Mouse (Mus musculus): ENCODE measurements around the gene Lamb3.

The Lamb3 gene

DNA sequence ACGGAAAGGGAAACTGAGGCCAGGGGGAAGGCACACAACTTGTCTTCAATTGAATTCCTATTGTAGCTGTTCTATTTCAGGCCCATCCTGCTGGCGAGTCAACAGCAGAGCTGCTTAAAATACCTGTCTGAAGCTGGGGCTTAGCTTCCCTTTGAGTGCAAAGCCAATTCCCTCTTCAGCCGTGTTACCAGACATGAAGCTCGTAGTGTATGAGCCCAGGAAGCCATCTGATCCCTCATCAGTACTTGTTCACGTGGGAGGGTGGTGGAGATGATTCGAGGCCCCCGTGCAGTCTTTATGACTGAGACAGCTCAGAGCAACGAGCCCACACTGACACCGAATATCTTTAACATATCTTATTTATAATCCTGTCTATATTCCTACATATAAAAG, 108.9 kb downstream of the Lamb3 start:
- no peak for DNase-seq (ENCODE audit: low spot score)

- peak; percentile 70 for DNase-seq (ENCODE audit: low spot score)
These were observed 109.7 kb downstream of the Lamb3 start for GRCm38 (mm10) chr1:193317159-193317559.

- DNase-seq (ENCODE audit: low spot score), result no peak
These were observed 112.2 kb downstream of the Lamb3 start for GRCm38 (mm10) chr1:193319721-193320120.

DNA sequence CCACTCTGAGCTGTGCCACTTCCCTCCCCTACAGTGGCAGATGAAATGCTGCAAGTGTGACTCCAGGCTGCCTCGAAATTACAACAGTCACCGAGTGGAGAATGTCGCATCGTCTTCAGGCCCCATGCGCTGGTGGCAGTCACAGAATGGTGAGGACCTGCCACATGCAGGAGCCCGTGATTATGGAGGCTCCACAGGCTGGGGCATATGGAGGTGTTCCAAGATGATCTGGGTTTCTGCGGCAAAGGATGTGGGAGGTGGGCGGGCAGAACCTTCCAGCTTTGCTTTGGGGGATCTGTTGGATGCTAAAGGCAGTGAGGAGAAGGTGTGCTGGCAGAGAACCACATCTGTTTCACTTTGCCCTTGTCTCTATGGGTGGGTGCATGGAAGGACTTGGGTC, 112.9 kb downstream of the Lamb3 start:
- DNase-seq (ENCODE audit: low spot score), result no peak

DNA sequence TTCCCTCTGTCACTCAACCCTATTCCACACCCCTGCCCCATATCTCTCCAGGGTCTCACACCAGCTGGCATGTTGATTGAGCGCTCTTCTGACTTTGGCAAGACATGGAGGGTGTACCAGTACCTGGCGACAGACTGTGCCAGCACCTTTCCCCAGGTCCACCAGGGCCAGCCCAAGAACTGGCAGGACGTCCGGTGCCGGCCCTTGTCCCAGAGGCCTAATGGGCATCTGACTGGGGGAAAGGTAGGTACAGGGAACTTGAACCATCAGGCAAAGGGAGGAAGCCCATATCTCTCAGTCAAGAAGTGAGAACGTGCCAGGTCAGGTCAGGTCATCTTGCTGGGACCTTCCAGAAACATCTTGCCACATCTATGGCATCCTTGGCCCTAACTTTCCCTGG, 116.2 kb downstream of the Lamb3 start:
- DNase-seq (ENCODE audit: low spot score), result no peak

- peak; percentile 55 for DNase-seq (ENCODE audit: low spot score)
These were observed 116.7 kb downstream of the Lamb3 start for GRCm38 (mm10) chr1:193324224-193324623.

- DNase-seq (ENCODE audit: low spot score), result no peak
These were observed 118.4 kb downstream of the Lamb3 start for GRCm38 (mm10) chr1:193325891-193326290.

DNA sequence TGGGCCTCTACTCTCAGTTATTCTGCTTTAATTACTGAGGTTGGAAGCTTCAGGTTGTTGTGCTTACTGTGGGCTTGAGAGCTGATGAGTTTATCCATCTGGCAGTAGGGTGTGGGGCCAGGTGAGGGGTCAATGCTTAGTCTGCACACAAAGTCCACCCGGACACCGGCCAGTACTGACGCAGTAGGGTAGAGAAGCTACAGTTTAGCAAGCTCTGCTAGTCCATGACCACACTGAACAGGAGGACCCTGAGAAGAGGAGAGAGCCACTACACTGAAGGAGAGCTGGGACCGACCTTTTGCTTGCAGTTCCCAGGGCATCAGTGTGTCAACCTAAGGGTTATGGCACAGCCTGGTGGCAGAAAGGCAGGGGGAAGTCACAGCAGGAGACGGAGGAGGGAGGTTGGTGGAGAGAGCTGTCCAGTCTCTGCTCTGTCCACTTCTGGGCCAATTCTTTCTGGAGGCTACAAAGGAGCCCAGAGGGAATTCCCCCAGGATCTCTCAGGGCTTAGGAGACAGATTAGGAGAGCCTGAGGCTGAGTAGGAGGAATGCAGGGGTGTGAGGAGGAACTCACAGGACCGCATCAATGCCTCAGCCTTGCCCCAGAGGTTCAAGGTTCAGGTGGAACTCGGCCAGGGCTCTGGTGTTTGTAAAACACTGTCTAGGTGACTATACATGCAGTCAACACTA, 119.1 kb downstream of the Lamb3 start:
- no peak for DNase-seq (ENCODE audit: low spot score)

- no peak for DNase-seq (ENCODE audit: low spot score)
These were observed 119.7 kb downstream of the Lamb3 start for GRCm38 (mm10) chr1:193327216-193327615.

GRCm38 (mm10) chr1:193327686-193328085, 120.2 kb downstream of the Lamb3 start:
- DNase-seq (ENCODE audit: low spot score), result no peak

- DNase-seq (ENCODE audit: low spot score), result no peak
These were observed 122.1 kb downstream of the Lamb3 start for GRCm38 (mm10) chr1:193329557-193329956.

DNA sequence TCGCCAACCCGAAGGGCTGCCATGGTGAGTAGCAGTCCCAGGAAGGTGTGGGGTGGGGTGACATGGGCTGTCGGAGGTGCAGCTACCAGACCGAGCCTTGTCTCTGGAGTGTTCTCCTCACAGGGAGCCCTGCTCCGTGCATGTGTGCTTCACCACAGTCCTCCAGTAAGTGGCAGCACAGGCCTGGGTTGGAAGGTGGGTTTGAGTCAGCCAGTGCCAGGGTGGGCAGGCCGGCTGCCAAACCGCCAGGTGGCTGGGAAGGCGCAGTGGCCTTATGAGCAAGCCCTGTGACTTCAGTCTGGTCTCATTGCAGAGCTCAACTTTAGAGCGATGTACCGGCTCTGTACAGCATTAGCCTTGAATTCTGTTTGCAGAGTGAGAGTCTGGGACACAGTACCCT, 122.7 kb downstream of the Lamb3 start:
- peak; percentile 51 for DNase-seq (ENCODE audit: low spot score)

DNA sequence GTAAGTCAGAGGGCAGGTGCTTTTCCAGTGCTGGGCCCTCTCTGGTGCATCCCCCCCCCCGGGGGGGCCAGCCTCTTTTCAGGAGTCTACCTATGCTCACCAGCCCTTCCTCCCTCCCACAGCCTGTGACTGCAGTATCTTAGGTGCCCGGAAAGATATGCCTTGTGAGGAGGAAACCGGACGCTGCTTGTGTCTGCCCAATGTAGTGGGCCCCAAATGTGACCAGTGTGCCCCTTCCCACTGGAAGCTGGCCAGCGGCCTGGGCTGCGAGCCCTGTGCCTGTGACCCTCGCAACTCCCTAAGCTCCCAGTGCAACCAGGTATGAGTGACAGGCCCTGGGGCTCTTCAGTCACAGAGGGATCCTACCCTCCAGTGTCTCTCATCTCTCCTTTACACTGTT, 123.1 kb downstream of the Lamb3 start:
- DNase-seq (ENCODE audit: low spot score), result no peak

DNA sequence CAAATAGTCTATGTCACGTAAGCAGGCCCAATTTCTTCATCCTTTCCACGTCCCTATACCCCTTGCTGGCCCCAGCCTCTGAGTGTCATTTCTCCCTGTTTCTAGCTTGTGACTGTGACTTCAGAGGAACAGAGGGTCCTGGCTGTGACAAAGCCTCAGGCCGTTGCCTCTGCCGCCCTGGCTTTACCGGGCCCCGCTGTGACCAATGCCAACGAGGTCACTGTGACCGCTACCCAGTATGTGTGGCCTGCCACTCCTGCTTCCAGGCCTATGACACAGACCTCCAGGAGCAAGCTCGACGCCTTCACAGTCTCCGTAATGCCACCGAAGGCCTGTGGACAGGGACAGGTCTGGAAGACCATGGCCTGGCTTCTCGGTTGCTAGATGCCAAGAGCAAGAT, 124.5 kb downstream of the Lamb3 start:
- no peak for DNase-seq (ENCODE audit: low spot score)

- DNase-seq (ENCODE audit: low spot score), result no peak
These were observed 125.2 kb downstream of the Lamb3 start for GRCm38 (mm10) chr1:193332671-193333070.

DNA sequence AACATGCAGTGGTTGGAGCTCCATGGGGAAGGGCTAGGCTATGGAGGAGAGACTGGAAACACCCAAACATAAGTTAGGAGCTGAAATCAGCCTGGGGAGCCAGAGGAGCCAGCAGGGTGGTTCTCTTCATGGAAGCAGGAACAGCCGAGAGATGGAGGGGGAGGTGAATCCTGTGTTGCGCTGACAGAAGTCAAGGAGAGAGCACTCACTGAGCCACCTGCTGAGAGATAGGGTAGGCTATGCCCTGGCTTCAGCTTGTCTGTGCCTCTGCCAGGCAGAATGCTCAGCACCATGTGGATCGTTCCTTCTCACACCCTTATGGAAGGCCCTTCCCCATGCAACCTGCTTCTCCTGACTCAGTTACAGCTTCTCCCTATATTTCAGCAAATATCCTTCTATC, 126.3 kb downstream of the Lamb3 start:
- DNase-seq (ENCODE audit: low spot score), result no peak

DNA sequence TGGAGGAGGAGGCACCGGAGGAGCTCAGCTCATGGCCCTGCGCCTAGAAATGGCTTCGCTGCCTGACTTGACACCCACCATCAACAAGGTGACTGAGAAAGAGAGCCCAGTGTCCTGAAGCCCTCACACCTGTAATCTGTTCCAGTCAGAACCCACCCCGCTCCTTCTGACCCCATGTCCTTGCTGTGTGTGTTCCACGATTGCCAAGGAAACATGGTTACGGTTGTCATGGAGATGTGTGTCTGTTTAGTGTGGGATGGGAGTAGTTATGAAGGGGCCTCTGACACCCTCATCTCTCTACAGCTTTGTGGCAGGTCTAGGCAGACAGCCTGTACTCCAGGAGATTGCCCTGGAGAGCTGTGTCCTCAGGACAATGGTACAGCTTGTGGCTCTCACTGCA, 127.0 kb downstream of the Lamb3 start:
- no peak for DNase-seq (ENCODE audit: low spot score)

DNA sequence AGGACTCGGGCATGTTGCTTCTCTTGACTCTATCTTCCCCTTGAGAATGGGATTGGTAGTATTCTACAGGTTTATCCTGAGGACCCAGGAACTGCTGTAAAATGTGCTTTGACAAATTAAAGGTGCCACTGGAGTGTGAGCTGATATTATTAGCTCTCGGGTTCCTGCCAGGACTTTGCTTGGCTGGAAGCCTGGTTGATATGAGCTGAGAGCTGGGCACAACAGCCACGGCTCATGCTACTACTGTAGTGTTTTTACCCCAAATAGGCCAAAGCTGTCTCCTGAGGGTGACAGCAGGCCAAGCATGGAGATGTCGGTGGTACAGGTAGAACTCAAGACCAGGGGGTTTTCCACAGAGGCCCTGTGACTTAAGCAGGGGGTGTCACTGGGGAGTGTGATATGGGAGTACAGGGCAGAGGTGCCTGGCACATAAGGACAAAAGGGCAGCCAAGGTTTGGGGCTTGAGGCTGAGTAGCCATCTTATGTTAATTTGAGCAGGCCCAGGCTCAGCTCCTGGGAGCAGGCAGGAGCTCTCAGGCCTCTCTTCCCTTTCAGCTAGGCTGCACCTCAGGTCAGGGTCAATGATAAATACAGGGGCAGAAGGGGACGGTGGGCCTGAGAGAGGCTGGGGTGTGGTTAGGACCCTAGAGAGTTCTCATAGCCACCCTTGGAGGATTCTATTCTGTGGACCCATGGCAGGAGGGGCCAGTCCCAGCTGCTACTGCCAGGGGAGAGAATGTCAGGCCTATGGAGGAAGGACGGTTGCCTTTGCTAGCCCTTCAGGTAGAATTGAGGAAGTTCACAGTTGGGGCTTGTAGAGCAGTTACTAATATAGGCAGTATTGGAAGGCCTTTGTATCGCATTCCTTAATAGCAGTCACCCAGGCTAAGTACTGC, 128.9 kb downstream of the Lamb3 start:
- no peak for DNase-seq (ENCODE audit: low spot score)

DNA sequence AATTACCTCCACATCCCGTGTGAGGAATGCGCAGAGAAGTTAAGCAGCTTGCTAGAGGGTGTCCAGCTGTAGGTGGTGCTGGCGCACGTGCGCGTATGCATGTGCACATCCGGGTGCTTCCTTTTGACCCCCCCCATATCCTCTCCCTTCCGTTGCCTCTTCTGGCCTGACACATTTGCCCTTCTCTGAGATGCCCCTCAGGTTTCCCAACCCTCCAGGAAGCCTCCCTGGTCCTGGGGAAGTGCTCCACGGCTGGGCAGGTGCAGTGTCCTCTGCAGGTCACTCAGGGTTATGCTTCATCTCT, 129.5 kb downstream of the Lamb3 start:
- DNase-seq (ENCODE audit: low spot score), result no peak

GRCm38 (mm10) chr1:193337787-193338310, 130.3 kb downstream of the Lamb3 start:
- DNase-seq (ENCODE audit: low spot score), result no peak

- no peak for DNase-seq (ENCODE audit: low spot score)
These were observed 131.0 kb downstream of the Lamb3 start for GRCm38 (mm10) chr1:193338363-193338995.

DNA sequence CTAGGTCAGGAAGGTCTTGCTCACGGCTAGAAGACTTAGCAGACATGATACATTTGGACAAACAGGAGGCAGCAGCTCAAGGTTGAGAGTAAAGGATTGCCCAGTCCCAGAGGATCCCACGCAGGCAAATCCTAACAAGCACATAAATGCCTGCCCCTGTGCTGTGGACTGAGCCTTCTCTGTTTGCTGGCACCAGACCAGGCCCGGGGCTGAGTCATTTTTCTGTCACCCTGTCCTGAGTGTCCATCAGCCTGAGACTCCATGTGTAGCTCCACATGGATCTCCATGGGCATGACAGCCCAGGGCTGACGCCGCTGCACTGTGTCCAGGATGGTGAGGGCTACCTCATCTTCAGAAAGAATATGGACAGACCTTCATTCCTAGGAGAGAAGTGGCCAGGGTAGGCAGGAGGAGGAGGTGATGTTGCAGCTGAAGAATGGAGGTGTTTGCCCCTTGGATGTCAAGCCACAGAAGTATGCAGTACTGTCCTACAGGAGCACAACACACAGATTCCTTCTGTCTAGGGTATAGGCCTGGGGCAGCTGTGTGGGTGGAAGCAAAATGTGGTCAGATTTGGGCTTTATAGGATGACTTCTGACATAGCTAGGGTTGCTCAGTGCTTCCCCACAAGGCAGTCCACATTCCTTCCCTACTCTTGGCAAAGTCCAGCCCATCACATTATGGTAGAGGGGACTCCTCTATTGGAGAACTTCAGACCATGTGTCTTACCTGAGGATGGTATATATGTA, 134.9 kb downstream of the Lamb3 start:
- DNase-seq (ENCODE audit: low spot score), result no peak
